Mouse (Mus musculus): ENCODE data around the gene Zfp92. TPM values are rescaled to one million over a fixed set of nuclear protein-coding genes. Genes with fewer than 3 reads are reported as not detected.
"Not testable (repeated sequence)": the region's sequence is repeated elsewhere in the genome, so short reads cannot be mapped to it uniquely, and the experiment has no call there.

Gene Zfp92
- total RNA-seq (2021): not detected
- not detected in 2 replicates for polyA plus RNA-seq (2012; rRNA removed)
- long read RNA-seq: 0 reads

DNA sequence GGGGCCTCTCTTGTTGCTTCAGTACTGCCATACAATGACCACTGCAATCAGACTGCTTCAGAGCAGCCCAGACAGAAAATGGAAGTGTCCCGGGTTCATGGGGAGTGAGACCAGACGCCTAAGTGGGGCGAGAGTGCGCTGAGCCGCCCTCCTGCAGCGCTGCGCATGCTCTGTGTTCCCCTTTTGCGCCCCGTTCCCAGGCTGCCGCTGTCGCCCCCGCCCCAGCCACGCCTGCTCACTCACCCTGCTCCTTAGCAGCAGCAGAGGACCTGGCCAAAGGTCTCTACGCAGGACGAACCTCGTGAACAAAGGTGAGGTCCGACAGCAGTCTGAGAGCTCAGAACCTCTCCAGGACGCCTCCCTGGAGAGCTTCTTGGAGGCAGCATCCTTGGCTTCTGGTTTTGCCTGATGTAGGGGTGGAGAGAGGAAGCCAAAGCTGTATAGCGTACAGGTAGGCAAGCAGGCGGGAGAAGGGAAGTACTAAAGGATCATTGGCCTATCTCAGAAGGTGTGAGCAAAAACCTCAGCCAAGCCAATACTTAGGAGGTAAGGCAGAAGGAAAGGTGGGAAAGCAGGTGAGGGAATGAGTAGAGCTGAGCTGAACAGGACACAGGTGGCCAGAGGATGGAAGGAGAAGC lies at the start of gene Zfp92:
Gene Zfp92 (plus strand): TSS at position 217 of the 638 bp plus-strand sequence.
- intact Hi-C loops (cut with DNase I): no loop called here
- Histone ChIP-seq H3K27me3 (ENCODE audit: control insufficient read depth, insufficient read depth, low read length) (0 out of 2 replicates have a peak, but pooled peaks cover 3% of the 10 kb centered on the region), H3K9ac (ENCODE audit: low read depth, low read length) (no peak within 1 kb of the TSS), H3K27ac (no peak within 1 kb of the TSS), H3K36me3 (ENCODE audit: control insufficient read depth, insufficient read depth, low read length) (no peaks in the 10 kb centered on the region), H3K79me2 (replicated peaks; ENCODE audit: control insufficient read depth, insufficient read depth, low read length) (no peaks in the 10 kb centered on the region), H3K4me3 (no peak within 1 kb of the TSS), H3K4me1 (ENCODE audit: control insufficient read depth, insufficient read depth, low read length) (no peaks in the 10 kb centered on the region)
- no peak for TF ChIP-seq EP300 (IDR thresholded peaks at IDR 0.05; ENCODE audit: insufficient read depth, low read depth, low read length)
- TF ChIP-seq CTCF (IDR thresholded peaks at IDR 0.05): no peak
- no peak for TF ChIP-seq POLR2A (IDR thresholded peaks at IDR 0.05; ENCODE audit: insufficient read depth, low read depth, low read length)
- WGBS: 10% methylated on average over 19 of the region's 20 CpGs
- no peak for DNase-seq

DNA sequence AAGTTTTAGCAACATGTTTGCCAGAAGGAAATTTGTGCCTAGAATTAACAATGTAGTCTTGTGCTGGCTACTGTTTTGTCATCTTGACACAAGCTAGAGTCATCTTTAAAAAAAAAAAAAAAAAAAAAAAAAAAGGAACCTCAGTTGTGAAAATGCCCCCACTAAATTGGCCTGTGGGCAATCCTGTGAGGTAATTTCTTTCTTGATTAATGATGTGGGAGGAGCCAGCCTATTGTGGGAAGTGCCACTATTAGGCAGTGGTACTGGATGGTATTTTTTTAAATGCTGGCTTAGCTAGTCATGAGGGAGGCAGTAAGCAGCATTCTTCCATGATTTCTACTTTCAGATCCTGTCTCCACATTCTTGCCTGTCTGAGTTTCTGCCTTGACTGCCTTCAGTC lies 47.6 kb upstream of the Zfp92 start:
- intact Hi-C loops (cut with DNase I): no loop called here
- Histone ChIP-seq H3K27ac (no peak overlapping the region), H3K9ac (ENCODE audit: low read depth, low read length) (no peak overlapping the region), H3K79me2 (replicated peaks; ENCODE audit: control insufficient read depth, insufficient read depth, low read length) (no peaks in the 10 kb centered on the region), H3K27me3 (ENCODE audit: control insufficient read depth, insufficient read depth, low read length) (no peaks in the 10 kb centered on the region), H3K4me3 (no peak overlapping the region), H3K36me3 (ENCODE audit: control insufficient read depth, insufficient read depth, low read length) (no peaks in the 10 kb centered on the region), H3K4me1 (ENCODE audit: control insufficient read depth, insufficient read depth, low read length) (no peaks in the 10 kb centered on the region)
- TF ChIP-seq EP300 (IDR thresholded peaks at IDR 0.05; ENCODE audit: insufficient read depth, low read depth, low read length) (no peak), CTCF (IDR thresholded peaks at IDR 0.05) (no peak), POLR2A (IDR thresholded peaks at IDR 0.05; ENCODE audit: insufficient read depth, low read depth, low read length) (no peak)
- no peak for DNase-seq

DNA sequence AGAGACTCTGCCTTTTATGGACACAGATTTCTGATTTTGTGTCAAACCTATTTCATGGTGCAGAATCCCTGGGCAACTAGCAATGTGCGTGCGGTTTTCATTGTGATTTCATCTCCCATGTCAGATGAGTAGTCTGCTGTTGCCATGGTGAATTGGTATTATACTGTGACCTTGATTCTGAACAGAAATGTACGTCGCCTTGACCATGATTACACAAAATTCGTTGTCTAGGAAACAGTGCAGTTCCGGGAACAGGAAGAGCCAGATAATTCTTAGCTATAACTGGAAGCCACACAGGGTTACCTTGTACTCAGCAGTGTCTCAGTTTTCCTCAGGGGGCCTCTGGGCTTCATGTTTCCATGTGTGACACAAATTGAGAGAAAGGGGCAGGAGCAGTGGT lies 26.5 kb upstream of the Zfp92 start:
- Histone ChIP-seq H3K27me3 (ENCODE audit: control insufficient read depth, insufficient read depth, low read length) (no peaks in the 10 kb centered on the region), H3K9ac (ENCODE audit: low read depth, low read length) (no peak overlapping the region), H3K79me2 (replicated peaks; ENCODE audit: control insufficient read depth, insufficient read depth, low read length) (no peaks in the 10 kb centered on the region), H3K4me3 (no peak overlapping the region), H3K4me1 (ENCODE audit: control insufficient read depth, insufficient read depth, low read length) (no peaks in the 10 kb centered on the region), H3K27ac (no peak overlapping the region), H3K36me3 (ENCODE audit: control insufficient read depth, insufficient read depth, low read length) (no peaks in the 10 kb centered on the region)
- 52% methylated on average over 6 of the region's 6 CpGs for WGBS
- TF ChIP-seq CTCF (IDR thresholded peaks at IDR 0.05) (no peak), EP300 (IDR thresholded peaks at IDR 0.05; ENCODE audit: insufficient read depth, low read depth, low read length) (no peak), POLR2A (IDR thresholded peaks at IDR 0.05; ENCODE audit: insufficient read depth, low read depth, low read length) (no peak)
- no peak for DNase-seq
- intact Hi-C loops (cut with DNase I): no loop called here

GRCm38 (mm10) chrX:73384924-73385323 lies 26.0 kb upstream of the Zfp92 start:
- H3K79me2 ChIP-seq (replicated peaks; ENCODE audit: control insufficient read depth, insufficient read depth, low read length): no peaks in the 10 kb centered on the region
- H3K27me3 ChIP-seq (ENCODE audit: control insufficient read depth, insufficient read depth, low read length): no peaks in the 10 kb centered on the region
- no peaks in the 10 kb centered on the region for H3K4me1 ChIP-seq (ENCODE audit: control insufficient read depth, insufficient read depth, low read length)
- intact Hi-C loops (cut with DNase I): no loop called here
- TF ChIP-seq CTCF (IDR thresholded peaks at IDR 0.05): no peak
- DNase-seq: no peak
- no peak overlapping the region for H3K27ac ChIP-seq
- H3K4me3 ChIP-seq: no peak overlapping the region
- H3K9ac ChIP-seq (ENCODE audit: low read depth, low read length): no peak overlapping the region
- WGBS: 15% methylated on average over 1 of the region's 1 CpGs
- no peaks in the 10 kb centered on the region for H3K36me3 ChIP-seq (ENCODE audit: control insufficient read depth, insufficient read depth, low read length)

- Histone ChIP-seq H3K27me3 (ENCODE audit: control insufficient read depth, insufficient read depth, low read length) (no peaks in the 10 kb centered on the region), H3K4me3 (no peak overlapping the region), H3K4me1 (ENCODE audit: control insufficient read depth, insufficient read depth, low read length) (no peaks in the 10 kb centered on the region), H3K27ac (no peak overlapping the region), H3K79me2 (replicated peaks; ENCODE audit: control insufficient read depth, insufficient read depth, low read length) (no peaks in the 10 kb centered on the region), H3K36me3 (ENCODE audit: control insufficient read depth, insufficient read depth, low read length) (no peaks in the 10 kb centered on the region), H3K9ac (ENCODE audit: low read depth, low read length) (no peak overlapping the region)
- DNase-seq: no peak
- intact Hi-C loops (cut with DNase I): no loop called here
- 50% methylated on average over 4 of the region's 4 CpGs for WGBS
- TF ChIP-seq CTCF (IDR thresholded peaks at IDR 0.05): no peak
- TF ChIP-seq EP300 (IDR thresholded peaks at IDR 0.05; ENCODE audit: insufficient read depth, low read depth, low read length): no peak
- no peak for TF ChIP-seq POLR2A (IDR thresholded peaks at IDR 0.05; ENCODE audit: insufficient read depth, low read depth, low read length)
These were observed 19.4 kb upstream of the Zfp92 start for GRCm38 (mm10) chrX:73391481-73391880.

DNA sequence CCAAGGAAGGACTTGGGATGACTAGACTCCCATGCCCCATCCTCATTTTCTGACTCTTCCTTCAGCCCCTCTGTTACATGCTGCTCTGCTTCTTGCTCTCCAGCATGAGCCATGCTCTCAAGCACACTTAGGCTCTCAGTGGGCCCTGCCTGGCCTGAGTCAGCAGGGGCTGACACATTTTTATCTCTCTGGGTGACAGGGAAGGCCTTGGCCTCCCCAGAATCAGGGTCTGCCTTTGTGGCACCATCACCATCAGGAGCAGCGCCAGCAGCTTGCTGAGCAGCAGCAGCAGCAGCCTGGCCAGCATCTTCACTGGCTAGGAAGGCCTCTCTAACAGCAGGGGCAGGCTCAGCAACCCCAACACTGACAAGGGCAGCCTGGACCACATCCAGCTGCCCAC lies 14.4 kb upstream of the Zfp92 start:
- H3K27ac ChIP-seq: no peak overlapping the region
- no peak overlapping the region for H3K9ac ChIP-seq (ENCODE audit: low read depth, low read length)
- 88% methylated on average over 1 of the region's 1 CpGs for WGBS
- H3K79me2 ChIP-seq (replicated peaks; ENCODE audit: control insufficient read depth, insufficient read depth, low read length): no peaks in the 10 kb centered on the region
- no peaks in the 10 kb centered on the region for H3K4me1 ChIP-seq (ENCODE audit: control insufficient read depth, insufficient read depth, low read length)
- no peak for TF ChIP-seq POLR2A (IDR thresholded peaks at IDR 0.05; ENCODE audit: insufficient read depth, low read depth, low read length)
- TF ChIP-seq CTCF (IDR thresholded peaks at IDR 0.05): no peak
- no peak for TF ChIP-seq EP300 (IDR thresholded peaks at IDR 0.05; ENCODE audit: insufficient read depth, low read depth, low read length)
- H3K36me3 ChIP-seq (ENCODE audit: control insufficient read depth, insufficient read depth, low read length): no peaks in the 10 kb centered on the region
- DNase-seq: no peak
- intact Hi-C loops (cut with DNase I): no loop called here
- H3K4me3 ChIP-seq: no peak overlapping the region
- no peaks in the 10 kb centered on the region for H3K27me3 ChIP-seq (ENCODE audit: control insufficient read depth, insufficient read depth, low read length)

- WGBS: 71% methylated on average over 2 of the region's 2 CpGs
- H3K36me3 ChIP-seq (ENCODE audit: control insufficient read depth, insufficient read depth, low read length); H3K79me2 ChIP-seq (replicated peaks; ENCODE audit: control insufficient read depth, insufficient read depth, low read length); H3K27ac ChIP-seq; H3K27me3 ChIP-seq (ENCODE audit: control insufficient read depth, insufficient read depth, low read length); DNase-seq; H3K4me3 ChIP-seq; intact Hi-C loops (cut with DNase I); H3K4me1 ChIP-seq (ENCODE audit: control insufficient read depth, insufficient read depth, low read length); H3K9ac ChIP-seq (ENCODE audit: low read depth, low read length): not testable (repeated sequence)
These were observed 12.3 kb upstream of the Zfp92 start, which contains the start of gene Gm18336 for GRCm38 (mm10) chrX:73398636-73399035. Gene Gm18336 (minus strand): TSS chrX:73398736.

Measured in heart, adult 2 months (tissue).